Mouse (Mus musculus) limb, embryonic 11.5 days (tissue): Measurements from ENCODE around the gene Rab30. TPM values are rescaled to one million over a fixed set of nuclear protein-coding genes. Genes with fewer than 3 reads are reported as not detected.

Source experiments
- ATAC-seq: fragments of 200-750 bp; cut with Nextera tagmentation; 2 replicates; pipeline ENCODE4 v1.8.0; 2017; ENCODE audit warnings: low read depth; ENCODE audit not compliant: insufficient number of reproducible peaks, low FRiP score, low TSS enrichment
- DNase-seq: peaks from one replicate; pipeline ENCODE4 v3.0.0-alpha.2; 2015; ENCODE audit warnings: low spot score
- H3K27ac ChIP-seq: fragments of 300-500 bp; sonication (generic); replicated peaks from 2 replicates; pipeline ENCODE4 v1.5.1; 2014; ENCODE audit warnings: low read depth, mild to moderate bottlenecking, low read length
- H3K27me3 ChIP-seq: fragments of 300-500 bp; sonication (generic); 2 replicates; pipeline ENCODE4 v1.6.1; 2014; ENCODE audit warnings: mild to moderate bottlenecking, low read length, mixed read lengths; ENCODE audit not compliant: control insufficient read depth, insufficient read depth
- H3K36me3 ChIP-seq: fragments of 300-500 bp; sonication (generic); 2 replicates; pipeline ENCODE4 v1.6.1; 2014; ENCODE audit warnings: mild to moderate bottlenecking, low read length, moderate library complexity, mixed read lengths; ENCODE audit not compliant: control insufficient read depth, insufficient read depth
- H3K4me1 ChIP-seq: fragments of 300-500 bp; sonication (generic); 2 replicates; pipeline ENCODE4 v1.6.1; 2014; ENCODE audit warnings: low read length, mixed read lengths; ENCODE audit not compliant: control insufficient read depth, insufficient read depth
- H3K4me2 ChIP-seq: fragments of 300-500 bp; sonication (generic); 2 replicates; pipeline ENCODE4 v1.6.1; 2014; ENCODE audit warnings: low read depth, mild to moderate bottlenecking, moderate library complexity; ENCODE audit not compliant: severe bottlenecking
- H3K4me3 ChIP-seq: fragments of 300-500 bp; sonication (generic); 2 replicates; pipeline ENCODE4 v1.5.1; 2014; ENCODE audit warnings: low read depth, low read length
- H3K9ac ChIP-seq: fragments of 300-500 bp; sonication (generic); 2 replicates; pipeline ENCODE4 v1.6.1; 2014; ENCODE audit warnings: mild to moderate bottlenecking, low read length
- H3K9me3 ChIP-seq: fragments of 300-500 bp; sonication (generic); 2 replicates; pipeline ENCODE4 v1.6.1; 2016; ENCODE audit warnings: low read length; ENCODE audit not compliant: control insufficient read depth
- WGBS: fragments of 180-500 bp; shearing (Covaris S2); extraction: QIAGEN DNeasy Blood & Tissue Kit; methylation state at CpG from one replicate; pipeline ENCODE4 v1.1.7; 2014; 5-methylcytosine and 5-hydroxymethylcytosine counted together
- polyA plus RNA-seq: library from polyadenylated mRNA; unstranded; fragments of >200 nt; fragmentation: Nextera tagmentation; extraction: Ambion mirVana; gene quantifications from 2 replicates; pipeline ENCODE4 v1.2.1, GENCODE M21; 2014

Gene Rab30
- polyA plus RNA-seq, 1 experiment from 2014 or later = 11.5 TPM

- ATAC-seq = no peak; the same call in 1 of the 2 replicates
- 4% methylated on average over 23 of the region's 23 CpGs for WGBS
- H3K9me3 ChIP-seq = no peaks in the 10 kb centered on the region
- DNase-seq = no peak
- H3K36me3 ChIP-seq = peaks cover 2% of the 10 kb centered on the region; the same call in 1 of the 2 replicates
- peak overlapping the region; percentile 87 for H3K27ac ChIP-seq
- H3K4me3 ChIP-seq = peak overlapping the region; percentile 76
- peaks cover 6% of the 10 kb centered on the region; the same call in 1 of the 2 replicates for H3K4me1 ChIP-seq
- H3K4me2 ChIP-seq = peak overlapping the region; percentile 89
- no peaks in the 10 kb centered on the region for H3K27me3 ChIP-seq
- H3K9ac ChIP-seq = peak overlapping the region; percentile 98
Measured at GRCm38 (mm10) chr7:92740411-92741115, 840 bp upstream of the Rab30 start.

GRCm38 (mm10) chr7:92741861-92742249 is 452 bp downstream of the Rab30 start:
- Histone ChIP-seq H3K27ac (no peak overlapping the region), H3K27me3 (no peaks in the 10 kb centered on the region), H3K4me1 (peaks cover 6% of the 10 kb centered on the region; the same call in 1 of the 2 replicates), H3K4me2 (peak overlapping the region; percentile 89), H3K9ac (peak overlapping the region; percentile 52), H3K36me3 (no peaks in the 10 kb centered on the region; the same call in 1 of the 2 replicates), H3K9me3 (no peaks in the 10 kb centered on the region), H3K4me3 (peak overlapping the region; percentile 76)
- peak; percentile 28; the same call in 1 of the 2 replicates for ATAC-seq
- DNase-seq = peak; percentile 56
- 1% methylated on average over 9 of the region's 9 CpGs for WGBS

- H3K4me2 ChIP-seq = peak overlapping the region; percentile 89
- peak overlapping the region; percentile 76 for H3K4me3 ChIP-seq
- WGBS = under 1% methylated on average over 16 of the region's 16 CpGs
- no peaks in the 10 kb centered on the region; the same call in 1 of the 2 replicates for H3K36me3 ChIP-seq
- H3K4me1 ChIP-seq = peaks cover 6% of the 10 kb centered on the region; the same call in 1 of the 2 replicates
- DNase-seq = peak; percentile 47
- peak overlapping the region; percentile 52 for H3K9ac ChIP-seq
- H3K27me3 ChIP-seq = no peaks in the 10 kb centered on the region
- no peak for ATAC-seq
- H3K9me3 ChIP-seq = no peaks in the 10 kb centered on the region
- no peak overlapping the region for H3K27ac ChIP-seq
Measured at GRCm38 (mm10) chr7:92742341-92742741, 938 bp downstream of the Rab30 start.

GRCm38 (mm10) chr7:92742774-92743173 is 1.4 kb downstream of the Rab30 start:
- DNase-seq (peak; percentile 30), ATAC-seq (no peak)
- WGBS = 2% methylated on average over 6 of the region's 6 CpGs
- peak overlapping the region; percentile 76 for H3K4me3 ChIP-seq
- H3K9me3 ChIP-seq = no peaks in the 10 kb centered on the region
- H3K27me3 ChIP-seq = no peaks in the 10 kb centered on the region
- no peak overlapping the region for H3K27ac ChIP-seq
- peak overlapping the region; percentile 89 for H3K4me2 ChIP-seq
- no peaks in the 10 kb centered on the region; the same call in 1 of the 2 replicates for H3K36me3 ChIP-seq
- H3K9ac ChIP-seq = no peak overlapping the region
- H3K4me1 ChIP-seq = peaks cover 6% of the 10 kb centered on the region; the same call in 1 of the 2 replicates

GRCm38 (mm10) chr7:92743325-92743724 is 1.9 kb downstream of the Rab30 start:
- DNase-seq (no peak), ATAC-seq (no peak)
- peaks cover 6% of the 10 kb centered on the region; the same call in 1 of the 2 replicates for H3K4me1 ChIP-seq
- H3K9me3 ChIP-seq = no peaks in the 10 kb centered on the region
- peak overlapping the region; percentile 76; the same call in 1 of the 2 replicates for H3K4me3 ChIP-seq
- H3K9ac ChIP-seq = no peak overlapping the region
- WGBS = 5% methylated on average over 6 of the region's 6 CpGs
- no peaks in the 10 kb centered on the region for H3K36me3 ChIP-seq
- peak overlapping the region; percentile 89; the same call in 1 of the 2 replicates for H3K4me2 ChIP-seq
- no peaks in the 10 kb centered on the region for H3K27me3 ChIP-seq
- no peak overlapping the region for H3K27ac ChIP-seq

- ATAC-seq = no peak
- 63% methylated on average over 2 of the region's 2 CpGs for WGBS
- Histone ChIP-seq H3K4me1 (no peaks in the 10 kb centered on the region), H3K4me2 (no peak overlapping the region), H3K4me3 (no peak overlapping the region), H3K9me3 (no peaks in the 10 kb centered on the region), H3K27ac (no peak overlapping the region), H3K36me3 (no peaks in the 10 kb centered on the region), H3K9ac (no peak overlapping the region), H3K27me3 (no peaks in the 10 kb centered on the region)
- DNase-seq = no peak
Measured at GRCm38 (mm10) chr7:92750395-92750794, 9.0 kb downstream of the Rab30 start.

GRCm38 (mm10) chr7:92758067-92758466 is 16.7 kb downstream of the Rab30 start:
- H3K9ac ChIP-seq = no peak overlapping the region
- no peaks in the 10 kb centered on the region for H3K4me1 ChIP-seq
- WGBS = 81% methylated on average over 5 of the region's 5 CpGs

GRCm38 (mm10) chr7:92760651-92761050 is 19.2 kb downstream of the Rab30 start:
- Histone ChIP-seq H3K4me1 (no peaks in the 10 kb centered on the region), H3K4me3 (no peak overlapping the region), H3K9me3 (no peaks in the 10 kb centered on the region), H3K36me3 (no peaks in the 10 kb centered on the region), H3K4me2 (no peak overlapping the region), H3K27me3 (no peaks in the 10 kb centered on the region), H3K27ac (no peak overlapping the region), H3K9ac (no peak overlapping the region)
- no peak for ATAC-seq
- WGBS = 82% methylated on average over 6 of the region's 6 CpGs
- no peak for DNase-seq

More at GRCm38 (mm10) chr7:92758067-92758466, 16.7 kb downstream of the Rab30 start:
- Histone ChIP-seq H3K27ac (no peak overlapping the region), H3K36me3 (no peaks in the 10 kb centered on the region), H3K9me3 (no peaks in the 10 kb centered on the region), H3K27me3 (no peaks in the 10 kb centered on the region), H3K4me2 (no peak overlapping the region), H3K4me3 (no peak overlapping the region)
- DNase-seq (no peak), ATAC-seq (no peak)
